Mouse (Mus musculus) spleen, adult 2 months (tissue): ENCODE results near the gene Afg3l1. TPM values are rescaled to one million over a fixed set of nuclear protein-coding genes. Genes with fewer than 3 reads are reported as not detected.
"Not testable (repeated sequence)": the region's sequence is repeated elsewhere in the genome, so short reads cannot be mapped to it uniquely, and the experiment has no call there.

ENCODE experiments used
- DNase-seq, 2 experiments: peaks; one replicate each; pipeline versions ENCODE4 v3.0.0 to v3.0.0-alpha.2; 2012 to 2021; ENCODE audit warnings: low spot score in 2 of 2, low read depth in 1 of 2
- H3K27ac ChIP-seq: fragments of 200-500 bp; 2 replicates; pipeline ENCODE4 v1.5.1; 2012; ENCODE audit warnings: low read length, inconsistent platforms; ENCODE audit not compliant: insufficient read depth
- H3K27me3 ChIP-seq: fragments of 200-500 bp; 2 replicates; pipeline ENCODE4 v1.6.1; 2012; ENCODE audit warnings: mild to moderate bottlenecking, moderate library complexity, low read length, inconsistent platforms; ENCODE audit not compliant: control insufficient read depth, insufficient read depth
- H3K36me3 ChIP-seq: fragments of 200-500 bp; 2 replicates; pipeline ENCODE4 v1.6.1; 2012; ENCODE audit warnings: mild to moderate bottlenecking, low read length, inconsistent platforms; ENCODE audit not compliant: control insufficient read depth, insufficient read depth
- H3K4me1 ChIP-seq: fragments of 200-500 bp; 2 replicates; pipeline ENCODE4 v1.6.1; 2011; ENCODE audit warnings: inconsistent platforms; ENCODE audit not compliant: control insufficient read depth, insufficient read depth, insufficient read length
- H3K4me3 ChIP-seq: fragments of 200-500 bp; 2 replicates; pipeline ENCODE4 v1.5.1; 2011; ENCODE audit warnings: mild to moderate bottlenecking, inconsistent platforms; ENCODE audit not compliant: insufficient read depth, insufficient read length; ENCODE audit errors: extremely low read depth
- CTCF ChIP-seq: fragments of 200-500 bp; IDR thresholded peaks from 2 replicates; pipeline ENCODE4 v1.5.1; 2011; ENCODE audit warnings: mild to moderate bottlenecking, inconsistent platforms; ENCODE audit not compliant: insufficient read depth, insufficient read length, insufficient replicate concordance; ENCODE audit errors: extremely low read depth
- POLR2A ChIP-seq: fragments of 200-500 bp; IDR thresholded peaks from 2 replicates; pipeline ENCODE4 v1.6.1; 2011; ENCODE audit warnings: low read depth, low read length, inconsistent platforms
- WGBS: fragments of 180-500 bp; shearing (Covaris S2); methylation state at CpG from one replicate; pipeline ENCODE4 v1.1.7; 2018; 5-methylcytosine and 5-hydroxymethylcytosine counted together
- polyA plus RNA-seq: library from polyadenylated mRNA; depleted of rRNA; stranded (reverse); fragments of >200 nt; gene quantifications from 2 replicates; pipeline ENCODE4 v1.2.3, GENCODE M21; 2012

The Afg3l1 gene
- polyA plus RNA-seq, 1 experiment: 17.3 TPM

DNA sequence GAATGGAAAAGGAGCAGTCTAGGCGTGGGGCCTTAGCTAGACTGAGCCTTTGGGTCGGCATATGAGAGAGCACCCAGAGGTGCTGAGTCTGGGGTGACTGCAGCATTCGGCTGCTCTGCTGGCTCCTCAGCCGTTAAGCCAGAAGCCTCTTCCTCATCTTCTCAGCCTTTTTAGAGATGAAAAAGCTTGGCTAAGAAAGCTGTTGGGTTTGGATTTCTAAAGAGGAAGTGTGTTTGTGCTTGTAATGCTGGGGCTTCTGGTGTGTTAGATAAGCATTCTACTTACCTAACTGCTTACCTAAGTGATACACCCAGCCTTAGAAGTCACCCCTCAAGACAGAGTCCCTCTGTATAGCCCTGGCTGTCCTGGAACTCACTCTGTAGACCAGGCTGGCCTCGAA lies 26.9 kb upstream of the Afg3l1 start:
- Histone ChIP-seq H3K27ac (no peak overlapping the region), H3K4me3 (no peak overlapping the region), H3K27me3 (no peaks in the 10 kb centered on the region), H3K4me1 (no peaks in the 10 kb centered on the region), H3K36me3 (peaks cover 8% of the 10 kb centered on the region)
- TF ChIP-seq CTCF (no peak), POLR2A (no peak)
- no peak for DNase-seq
- 22% methylated on average over 5 of the region's 5 CpGs for WGBS

DNA sequence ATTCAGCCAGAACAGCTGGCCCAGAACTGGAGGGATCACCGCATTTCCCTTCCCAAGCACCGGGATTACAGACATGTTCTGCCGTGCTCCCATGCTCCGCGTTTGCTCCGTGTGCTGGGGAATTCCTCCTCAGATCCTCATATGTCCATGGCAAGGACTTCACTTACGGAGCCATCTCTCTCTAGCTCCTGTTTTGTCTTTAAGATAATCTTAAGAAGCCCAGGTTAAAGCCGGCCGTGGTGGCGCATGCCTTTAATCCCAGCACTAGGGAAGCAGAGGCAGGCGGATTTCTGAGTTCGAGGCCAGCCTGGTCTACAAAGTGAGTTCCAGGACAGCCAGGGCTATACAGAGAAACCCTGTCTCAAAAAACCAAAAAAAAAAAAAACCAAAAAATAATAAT lies 26.0 kb upstream of the Afg3l1 start:
- H3K4me1 ChIP-seq, H3K27me3 ChIP-seq, DNase-seq, H3K27ac ChIP-seq, H3K36me3 ChIP-seq, H3K4me3 ChIP-seq: not testable (repeated sequence)
- WGBS: 85% methylated on average over 12 of the region's 12 CpGs

DNA sequence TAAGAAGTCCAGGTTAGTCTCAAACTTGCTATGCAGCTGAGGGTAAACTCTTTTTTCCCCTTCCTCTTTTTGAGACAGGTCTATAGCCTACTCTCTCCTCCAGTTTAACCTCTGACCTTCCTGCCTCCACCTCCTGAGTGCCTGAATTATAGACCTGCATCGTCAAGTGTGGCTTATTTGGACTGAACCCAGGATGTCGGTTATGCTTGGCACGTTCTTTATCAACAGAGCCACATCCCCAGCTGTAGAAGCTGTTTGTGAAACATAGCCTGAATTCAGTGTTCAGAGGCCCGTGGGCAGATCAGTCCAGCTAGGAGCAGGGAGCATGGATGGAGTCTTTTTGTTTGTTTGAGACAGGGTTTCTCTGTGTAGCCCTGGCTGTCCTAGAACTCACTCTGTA lies 25.6 kb upstream of the Afg3l1 start:
- H3K27ac ChIP-seq: no peak overlapping the region
- no peak for TF ChIP-seq CTCF
- TF ChIP-seq POLR2A: no peak
- 29% methylated on average over 4 of the region's 4 CpGs for WGBS
- no peaks in the 10 kb centered on the region for H3K27me3 ChIP-seq
- DNase-seq: no peak
- no peak overlapping the region for H3K4me3 ChIP-seq
- no peaks in the 10 kb centered on the region for H3K4me1 ChIP-seq
- peaks cover 9% of the 10 kb centered on the region for H3K36me3 ChIP-seq

DNA sequence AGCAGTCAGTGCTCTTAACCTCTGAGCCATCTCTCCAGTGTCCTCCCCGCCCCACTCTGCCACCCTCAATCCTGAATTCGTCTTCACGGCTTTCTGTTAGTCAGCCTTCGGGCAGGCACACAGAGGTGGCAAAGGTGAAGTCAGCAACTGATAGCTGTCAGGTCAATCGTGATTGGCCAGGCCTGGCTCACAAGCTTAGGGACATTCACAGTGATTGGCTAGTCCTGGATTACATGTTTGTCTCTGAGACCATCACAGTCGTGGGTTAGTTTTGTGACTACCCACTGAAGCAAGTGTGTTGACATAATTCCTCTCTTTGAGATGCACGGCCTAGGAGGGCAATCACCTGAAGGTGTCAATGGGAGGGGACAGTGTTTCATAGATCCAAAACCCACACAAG lies 24.4 kb upstream of the Afg3l1 start:
- no peaks in the 10 kb centered on the region for H3K4me1 ChIP-seq
- H3K36me3 ChIP-seq: peaks cover 11% of the 10 kb centered on the region
- no peaks in the 10 kb centered on the region for H3K27me3 ChIP-seq
- no peak for DNase-seq
- H3K4me3 ChIP-seq: no peak overlapping the region
- 79% methylated on average over 7 of the region's 7 CpGs for WGBS
- H3K27ac ChIP-seq: no peak overlapping the region
- TF ChIP-seq CTCF (no peak), POLR2A (no peak)

DNA sequence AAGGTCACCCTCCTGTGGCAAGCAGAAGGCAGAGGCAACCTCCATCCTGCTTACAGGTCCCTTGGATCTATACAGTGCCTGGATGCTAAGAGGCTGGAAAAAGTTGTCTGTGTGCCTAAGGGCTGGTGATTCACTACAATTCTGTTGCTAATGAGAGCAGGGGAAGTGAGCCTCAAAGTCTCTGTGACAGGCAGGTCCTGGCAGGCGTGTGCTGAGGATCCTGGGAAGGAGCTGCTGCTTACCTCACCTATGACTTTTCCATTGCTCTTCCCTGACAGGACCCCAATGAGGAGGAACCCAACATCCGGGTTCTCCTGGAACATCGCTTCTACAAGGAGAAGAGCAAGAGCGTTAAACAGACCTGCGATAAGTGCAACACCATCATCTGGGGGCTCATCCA lies 23.8 kb upstream of the Afg3l1 start:
- DNase-seq: no peak
- H3K4me3 ChIP-seq: no peak overlapping the region
- no peaks in the 10 kb centered on the region for H3K4me1 ChIP-seq
- H3K27me3 ChIP-seq: no peaks in the 10 kb centered on the region
- WGBS: 94% methylated on average over 5 of the region's 5 CpGs
- TF ChIP-seq POLR2A (no peak), CTCF (no peak)
- H3K36me3 ChIP-seq: peaks cover 12% of the 10 kb centered on the region
- H3K27ac ChIP-seq: no peak overlapping the region

DNA sequence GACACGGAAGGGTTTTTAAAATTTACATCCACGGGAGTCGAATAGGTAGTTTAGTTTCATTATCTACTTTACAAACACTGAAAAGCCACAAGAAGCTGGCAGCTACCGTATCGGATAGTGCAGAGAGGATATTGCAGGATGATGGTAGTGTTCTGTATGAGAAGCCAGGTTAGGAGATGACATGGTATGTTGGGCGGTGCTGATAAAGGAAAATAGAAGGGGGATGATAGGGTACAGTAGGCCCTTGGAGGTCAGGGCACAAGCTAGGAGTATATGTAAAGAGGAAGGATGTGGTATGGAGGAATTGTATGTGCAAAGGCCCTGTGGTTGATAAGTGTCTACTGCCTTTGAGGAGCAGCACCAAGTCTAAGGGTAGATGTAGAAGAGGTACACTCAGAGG lies 23.1 kb upstream of the Afg3l1 start:
- H3K4me1 ChIP-seq: no peaks in the 10 kb centered on the region
- peaks cover 15% of the 10 kb centered on the region for H3K36me3 ChIP-seq
- WGBS: 85% methylated on average over 6 of the region's 6 CpGs
- H3K27me3 ChIP-seq: no peaks in the 10 kb centered on the region
- H3K4me3 ChIP-seq: no peak overlapping the region
- H3K27ac ChIP-seq: no peak overlapping the region
- TF ChIP-seq POLR2A: no peak
- TF ChIP-seq CTCF: no peak
- DNase-seq: no peak

DNA sequence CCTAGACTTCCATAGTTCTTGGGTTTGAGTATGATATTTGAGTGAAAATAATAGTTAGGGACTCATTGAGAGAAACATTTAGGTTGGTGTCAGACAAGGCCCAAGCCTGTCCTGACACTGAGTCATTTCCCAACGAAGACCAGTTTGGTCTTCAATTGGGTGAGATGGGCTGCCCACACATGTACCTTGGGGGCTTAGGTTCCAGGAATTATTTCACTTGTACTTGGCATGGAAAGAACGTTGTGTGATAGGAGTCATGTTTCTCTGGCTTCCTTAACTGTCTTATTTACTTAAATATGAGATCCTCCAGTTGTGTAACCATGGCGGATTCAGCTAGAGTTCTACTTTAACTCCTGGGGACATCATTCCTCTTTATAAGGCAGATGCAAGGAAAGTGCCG lies 14.1 kb upstream of the Afg3l1 start:
- no peak overlapping the region for H3K27ac ChIP-seq
- peaks cover 8% of the 10 kb centered on the region for H3K36me3 ChIP-seq
- no peaks in the 10 kb centered on the region for H3K4me1 ChIP-seq
- TF ChIP-seq POLR2A: no peak
- no peak for TF ChIP-seq CTCF
- no peak for DNase-seq
- no peaks in the 10 kb centered on the region for H3K27me3 ChIP-seq
- 91% methylated on average over 4 of the region's 4 CpGs for WGBS
- H3K4me3 ChIP-seq: no peak overlapping the region
